Comparison of ENCODE assay signal across 25 mouse cellular contexts in genomic region chr3:92280963-92281606, GRCm38 (mm10). TPM values are rescaled to one million over a fixed set of nuclear protein-coding genes. Genes with fewer than 3 reads are reported as not detected.
DNase-seq lines count a peak whose midpoint lies in the region; ATAC-seq and TF ChIP-seq lines count a peak whose summit lies in the region.
"Not testable (repeated sequence)": the region's sequence is repeated elsewhere in the genome, so short reads cannot be mapped to it uniquely, and the experiment has no call there.
"Had no signal": no experiment of that assay in that cellular context is flagged by ENCODE, and none has a peak within 500 bp of the region (broad histone marks: within the 10 kb centered on the region; RNA-seq: fewer than 3 reads in every experiment).

No protein-coding gene starts in this region.

- H3K27me3 ChIP-seq in heart, embryonic 16.5 days (ENCODE audit: control insufficient read depth, insufficient read depth, low read length); intestine, postnatal 0 days (replicated peaks; ENCODE audit: control insufficient read depth, insufficient read depth, low read length); liver, embryonic 16.5 days (ENCODE audit: control insufficient read depth, insufficient read depth, low read depth, low read length); lung, postnatal 0 days (replicated peaks; ENCODE audit: insufficient read depth, low read length): not testable (repeated sequence)

- TF ChIP-seq EP300 in lung, postnatal 0 days (IDR thresholded peaks at IDR 0.05): not testable (repeated sequence)

- peak; percentile 19 for DNase-seq in adrenal gland, adult 8-10 months
- peak; percentile 28 for DNase-seq in large intestine, adult 2 months (ENCODE audit: low read depth, low spot score)
- DNase-seq in lung, postnatal 0 days (ENCODE audit: low spot score): peak; percentile 39
- DNase-seq in yolk sac, embryonic 10.5 days (ENCODE audit: low spot score): peak; percentile 38

- not testable (repeated sequence) for H3K4me1 ChIP-seq in heart, embryonic 16.5 days (ENCODE audit: control insufficient read depth, insufficient read depth, low read length); intestine, postnatal 0 days (replicated peaks; ENCODE audit: control insufficient read depth, insufficient read depth, low read length); liver, embryonic 16.5 days (ENCODE audit: control insufficient read depth, low read depth, low read length); lung, postnatal 0 days (ENCODE audit: insufficient read depth, low read depth, low read length)

- not testable (repeated sequence) for H3K36me3 ChIP-seq in heart, embryonic 16.5 days (ENCODE audit: control insufficient read depth, insufficient read depth); intestine, postnatal 0 days (ENCODE audit: control insufficient read depth, insufficient read depth); liver, embryonic 16.5 days (ENCODE audit: control insufficient read depth, insufficient read depth); lung, postnatal 0 days (ENCODE audit: insufficient read depth, low read length)

- not testable (repeated sequence) for H3K9ac ChIP-seq in heart, embryonic 16.5 days (ENCODE audit: low read length); intestine, postnatal 0 days (ENCODE audit: low read depth, low read length); liver, embryonic 16.5 days (ENCODE audit: low read depth, low read length); lung, postnatal 0 days (replicated peaks; ENCODE audit: low read depth)

- H3K27ac ChIP-seq in heart, embryonic 16.5 days (ENCODE audit: low read length); intestine, postnatal 0 days (ENCODE audit: low read depth, low read length); liver, embryonic 16.5 days (ENCODE audit: low read length); lung, postnatal 0 days (ENCODE audit: low read length): not testable (repeated sequence)

- ATAC-seq in heart, embryonic 16.5 days (replicated peaks; ENCODE audit: extremely low read depth, insufficient read depth, low FRiP score): peak; percentile 58
- peak; percentile 90 for ATAC-seq in intestine, postnatal 0 days
- ATAC-seq in liver, embryonic 16.5 days (ENCODE audit: low read depth): peak; percentile 68
- peak; percentile 71 for ATAC-seq in lung, postnatal 0 days

- not testable (repeated sequence) for TF ChIP-seq CTCF in intestine, postnatal 0 days (IDR thresholded peaks at IDR 0.05; ENCODE audit: low read depth); lung, postnatal 0 days (IDR thresholded peaks at IDR 0.05)

- H3K4me2 ChIP-seq in heart, embryonic 16.5 days (ENCODE audit: low read depth, low read length); intestine, postnatal 0 days (replicated peaks; ENCODE audit: low read depth); liver, embryonic 16.5 days (ENCODE audit: low read depth, low read length); lung, postnatal 0 days (replicated peaks; ENCODE audit: low read depth, low read length): not testable (repeated sequence)

- 23% methylated on average over 5 of the region's 12 CpGs for WGBS in heart, embryonic 16.5 days
- WGBS in intestine, postnatal 0 days: 18% methylated on average over 5 of the region's 12 CpGs
- 26% methylated on average over 5 of the region's 12 CpGs for WGBS in large intestine, adult 2 months
- WGBS in liver, embryonic 16.5 days (ENCODE audit: insufficient replicate concordance): 43% methylated on average over 5 of the region's 12 CpGs
- WGBS in lung, postnatal 0 days: 22% methylated on average over 5 of the region's 12 CpGs

- H3K4me3 ChIP-seq in heart, embryonic 16.5 days (ENCODE audit: low read length); intestine, postnatal 0 days (ENCODE audit: low read depth, low read length); liver, embryonic 16.5 days (ENCODE audit: low read depth, low read length); lung, postnatal 0 days (ENCODE audit: low read depth, low read length): not testable (repeated sequence)

- H3K9me3 ChIP-seq in heart, embryonic 16.5 days (replicated peaks; ENCODE audit: control insufficient read depth, low read length); intestine, postnatal 0 days (ENCODE audit: control insufficient read depth); liver, embryonic 16.5 days (replicated peaks; ENCODE audit: control insufficient read depth, low read length); lung, postnatal 0 days (ENCODE audit: low read length): not testable (repeated sequence)

RNA-seq across cellular contexts. Expression of gene Sprr2a3, which starts 4.1 kb away (rescaled TPM):
- total RNA-seq in adrenal gland, adult 8-10 months (2022): not detected
- polyA plus RNA-seq in heart, embryonic 16.5 days (2015; fragmentation: Nextera tagmentation; extraction: Ambion mirVana): 1.9 and 3.6 TPM in 2 replicates
- polyA plus RNA-seq in intestine, postnatal 0 days (2015; fragmentation: Nextera tagmentation; extraction: Ambion mirVana): 38.8 and 45.1 TPM in 2 replicates
- 210 and 226 TPM in 2 replicates for polyA plus RNA-seq in large intestine, adult 2 months (2012; rRNA removed)
- polyA plus RNA-seq in liver, embryonic 16.5 days (2015; fragmentation: Nextera tagmentation; extraction: Ambion mirVana): 0.32 TPM in 1 of 2 replicates, not detected in the other
- not detected in 2 replicates for polyA plus RNA-seq in lung, postnatal 0 days (2015; fragmentation: Nextera tagmentation; extraction: Ambion mirVana)
- total RNA-seq: adrenal gland, postnatal 25 days; CH12.LX; ES-E14; gastrocnemius, postnatal 14 days; granulocyte monocyte progenitor cell, adult 5-6 weeks; heart, postnatal 25 days; left cerebral cortex, postnatal 10 days; midbrain, postnatal 0 days had no signal
- polyA plus RNA-seq: embryonic facial prominence, embryonic 12.5 days; forebrain, embryonic 14.5 days; hindbrain, embryonic 11.5 days; hindbrain, embryonic 16.5 days; limb, embryonic 10.5 days; midbrain, embryonic 12.5 days; midbrain, postnatal 0 days; neural tube, embryonic 12.5 days had no signal

RNA-seq across cellular contexts. Expression of gene Sprr2b, which starts 35.3 kb away (rescaled TPM):
- total RNA-seq in adrenal gland, adult 8-10 months (2022): not detected
- 0.21 TPM in 1 of 2 replicates, not detected in the other for polyA plus RNA-seq in heart, embryonic 16.5 days (2015; fragmentation: Nextera tagmentation; extraction: Ambion mirVana)
- not detected in 2 replicates for polyA plus RNA-seq in intestine, postnatal 0 days (2015; fragmentation: Nextera tagmentation; extraction: Ambion mirVana)
- polyA plus RNA-seq in large intestine, adult 2 months (2012; rRNA removed): not detected in 2 replicates
- polyA plus RNA-seq in liver, embryonic 16.5 days (2015; fragmentation: Nextera tagmentation; extraction: Ambion mirVana): 0.11 TPM in 1 of 2 replicates, not detected in the other
- not detected in 2 replicates for polyA plus RNA-seq in lung, postnatal 0 days (2015; fragmentation: Nextera tagmentation; extraction: Ambion mirVana)
- total RNA-seq: adrenal gland, postnatal 25 days; CH12.LX; ES-E14; gastrocnemius, postnatal 14 days; granulocyte monocyte progenitor cell, adult 5-6 weeks; heart, postnatal 25 days; left cerebral cortex, postnatal 10 days; midbrain, postnatal 0 days had no signal
- polyA plus RNA-seq: embryonic facial prominence, embryonic 12.5 days; forebrain, embryonic 14.5 days; hindbrain, embryonic 16.5 days; limb, embryonic 10.5 days; lung, adult 2 months; midbrain, embryonic 12.5 days; midbrain, postnatal 0 days had no signal

RNA-seq across cellular contexts. Expression of gene Sprr2d, which starts 57.9 kb away (rescaled TPM):
- total RNA-seq in adrenal gland, adult 8-10 months (2022): not detected
- not detected in 2 replicates for polyA plus RNA-seq in heart, embryonic 16.5 days (2015; fragmentation: Nextera tagmentation; extraction: Ambion mirVana)
- not detected in 2 replicates for polyA plus RNA-seq in intestine, postnatal 0 days (2015; fragmentation: Nextera tagmentation; extraction: Ambion mirVana)
- polyA plus RNA-seq in large intestine, adult 2 months (2012; rRNA removed): not detected in 2 replicates
- not detected in 2 replicates for polyA plus RNA-seq in liver, embryonic 16.5 days (2015; fragmentation: Nextera tagmentation; extraction: Ambion mirVana)
- polyA plus RNA-seq in lung, postnatal 0 days (2015; fragmentation: Nextera tagmentation; extraction: Ambion mirVana): not detected in 2 replicates
- total RNA-seq: adrenal gland, postnatal 25 days; CH12.LX; ES-E14; gastrocnemius, postnatal 14 days; granulocyte monocyte progenitor cell, adult 5-6 weeks; heart, postnatal 25 days; left cerebral cortex, postnatal 10 days; midbrain, postnatal 0 days had no signal
- polyA plus RNA-seq: C2C12; embryonic facial prominence, embryonic 12.5 days; forebrain, embryonic 14.5 days; hindbrain, embryonic 11.5 days; hindbrain, embryonic 16.5 days; limb, embryonic 10.5 days; midbrain, embryonic 12.5 days; midbrain, postnatal 0 days; myocyte; neural tube, embryonic 12.5 days had no signal
